Mouse (Mus musculus) intestine, embryonic 14.5 days (tissue): Measurements from ENCODE around the gene Nppa. TPM values are rescaled to one million over a fixed set of nuclear protein-coding genes. Genes with fewer than 3 reads are reported as not detected.

Experiments
- ATAC-seq: fragments of 200-750 bp; cut with Nextera tagmentation; replicated peaks from 2 replicates; pipeline ENCODE4 v1.8.0; 2017; ENCODE audit warnings: low read depth, moderate number of reproducible peaks, moderate TSS enrichment, moderate library complexity; ENCODE audit not compliant: low FRiP score, low TSS enrichment
- DNase-seq: peaks from one replicate; pipeline ENCODE4 v3.0.0-alpha.2; 2018; ENCODE audit warnings: low spot score
- H3K27ac ChIP-seq: fragments of 300-500 bp; sonication (generic); 2 replicates; pipeline ENCODE4 v1.5.1; 2014; ENCODE audit warnings: low read depth, mild to moderate bottlenecking, control low read depth
- H3K27me3 ChIP-seq: fragments of 300-500 bp; sonication (generic); replicated peaks from 2 replicates; pipeline ENCODE4 v1.6.1; 2014; ENCODE audit warnings: low read length, control low read depth; ENCODE audit not compliant: control insufficient read depth, insufficient read depth
- H3K36me3 ChIP-seq: fragments of 300-500 bp; sonication (generic); 2 replicates; pipeline ENCODE4 v1.6.1; 2014; ENCODE audit warnings: low read length, control low read depth; ENCODE audit not compliant: control insufficient read depth, insufficient read depth
- H3K4me1 ChIP-seq: fragments of 300-500 bp; sonication (generic); replicated peaks from 2 replicates; pipeline ENCODE4 v1.6.1; 2014; ENCODE audit warnings: low read length, control low read depth, mixed read lengths; ENCODE audit not compliant: control insufficient read depth, insufficient read depth
- H3K4me2 ChIP-seq: fragments of 300-500 bp; sonication (generic); 2 replicates; pipeline ENCODE4 v1.6.1; 2014; ENCODE audit warnings: low read length
- H3K4me3 ChIP-seq: fragments of 300-500 bp; sonication (generic); 2 replicates; pipeline ENCODE4 v1.5.1; 2014; ENCODE audit warnings: low read depth, low read length, control low read depth, mixed read lengths
- H3K9ac ChIP-seq: fragments of 300-500 bp; sonication (generic); 2 replicates; pipeline ENCODE4 v1.6.1; 2014; ENCODE audit warnings: mild to moderate bottlenecking, low read length
- H3K9me3 ChIP-seq: fragments of 300-500 bp; sonication (generic); 2 replicates; pipeline ENCODE4 v1.6.1; 2016; ENCODE audit warnings: low read length, control low read depth; ENCODE audit not compliant: control insufficient read depth
- WGBS: fragments of 180-500 bp; shearing (Covaris S2); extraction: QIAGEN DNeasy Blood & Tissue Kit; methylation state at CpG from one replicate; pipeline ENCODE4 v1.1.7; 2014; 5-methylcytosine and 5-hydroxymethylcytosine counted together
- polyA plus RNA-seq: library from polyadenylated mRNA; unstranded; fragments of >200 nt; fragmentation: Nextera tagmentation; extraction: Ambion mirVana; gene quantifications from 2 replicates; pipeline ENCODE4 v1.2.1, GENCODE M21; 2014

Gene Nppa
- 0.28 and 0.56 TPM in 2 replicates for polyA plus RNA-seq

DNA sequence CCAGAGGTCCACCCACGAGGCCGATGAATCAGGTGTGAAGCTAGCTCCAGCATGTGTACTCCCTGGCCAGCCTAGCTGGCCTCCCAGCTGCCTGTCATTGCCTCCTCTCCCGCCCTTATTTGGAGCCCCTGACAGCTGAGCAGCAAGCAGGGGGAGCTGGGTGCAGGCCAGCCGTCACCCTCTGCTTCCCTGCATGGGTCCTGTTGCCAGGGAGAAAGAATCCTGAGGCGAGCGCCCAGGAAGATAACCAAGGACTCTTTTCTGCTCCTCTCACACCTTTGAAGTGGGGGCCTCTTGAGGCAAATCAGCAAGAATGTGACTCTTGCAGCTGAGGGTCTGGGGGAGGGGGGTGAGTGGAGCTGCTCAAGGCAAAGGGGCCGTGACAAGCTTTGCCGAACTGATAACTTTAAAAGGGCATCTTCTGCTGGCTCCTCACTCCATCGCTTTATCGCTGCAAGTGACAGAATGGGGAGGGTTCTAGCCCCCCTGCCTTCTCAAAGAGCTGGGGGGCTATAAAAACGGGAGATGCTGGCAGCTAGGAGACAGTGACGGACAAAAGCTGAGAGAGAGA, at the start of gene Nppa:
Gene Nppa (plus strand): TSS at position 521 of the 571 bp plus-strand sequence.
- Histone ChIP-seq H3K9me3 (no peaks in the 10 kb centered on the region), H3K4me3 (no peak within 1 kb of the TSS), H3K36me3 (peaks cover 8% of the 10 kb centered on the region; the same call in 1 of the 2 replicates), H3K9ac (no peak within 1 kb of the TSS), H3K27me3 (no peaks in the 10 kb centered on the region), H3K27ac (no peak within 1 kb of the TSS), H3K4me1 (no peaks in the 10 kb centered on the region), H3K4me2 (no peak within 1 kb of the TSS)
- no peak for DNase-seq
- WGBS = 29% methylated on average over 12 of the region's 12 CpGs
- no peak for ATAC-seq

DNA sequence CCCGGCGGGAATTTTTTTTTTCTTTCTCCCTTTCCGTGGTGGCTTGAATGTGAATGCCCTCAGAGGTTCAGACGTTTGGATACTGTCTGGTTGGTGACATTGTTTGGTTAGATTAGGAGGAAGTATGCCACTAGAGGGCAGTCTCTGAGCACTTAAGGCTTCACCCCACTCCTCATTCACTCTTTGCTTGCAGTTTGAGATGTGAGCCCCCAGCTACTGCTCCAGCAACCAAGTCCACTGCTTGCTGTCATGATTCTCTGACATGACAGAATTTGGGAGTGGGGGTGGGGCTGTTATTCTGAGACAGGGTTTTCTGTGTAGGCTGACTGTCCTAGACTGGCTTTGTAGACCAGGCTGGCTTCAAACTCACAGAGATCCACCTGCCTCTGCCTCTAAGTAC, 46.9 kb upstream of the Nppa start:
- no peaks in the 10 kb centered on the region for H3K4me1 ChIP-seq
- no peak overlapping the region for H3K4me3 ChIP-seq
- DNase-seq = peak; percentile 58
- 12% methylated on average over 4 of the region's 4 CpGs for WGBS
- H3K4me2 ChIP-seq = no peak overlapping the region
- H3K36me3 ChIP-seq = peaks cover 2% of the 10 kb centered on the region; the same call in 1 of the 2 replicates
- no peak for ATAC-seq
- H3K27me3 ChIP-seq = no peaks in the 10 kb centered on the region
- no peak overlapping the region for H3K27ac ChIP-seq
- no peaks in the 10 kb centered on the region for H3K9me3 ChIP-seq
- no peak overlapping the region for H3K9ac ChIP-seq

DNA sequence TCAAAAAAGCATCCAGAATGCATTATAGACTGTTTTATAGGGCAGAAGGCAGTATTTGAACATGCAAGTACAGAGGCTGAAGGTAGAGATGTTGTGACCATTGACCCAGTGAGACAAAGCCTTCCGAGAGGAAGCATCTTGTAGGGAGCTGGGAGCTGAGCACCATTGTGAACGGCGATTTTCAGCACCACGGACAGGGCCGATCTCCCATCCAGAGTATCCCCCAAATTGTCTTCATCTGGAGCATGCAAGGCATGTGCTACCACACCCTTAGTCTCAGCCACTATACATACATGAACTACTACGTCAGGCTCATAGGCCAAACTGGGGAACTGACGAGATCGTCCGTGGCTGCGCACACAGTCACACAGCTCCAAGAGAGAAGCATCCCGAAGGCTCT, 43.4 kb upstream of the Nppa start:
- Histone ChIP-seq H3K27me3 (no peaks in the 10 kb centered on the region), H3K4me1 (no peaks in the 10 kb centered on the region), H3K4me2 (no peak overlapping the region), H3K27ac (no peak overlapping the region), H3K9ac (no peak overlapping the region), H3K4me3 (no peak overlapping the region), H3K9me3 (no peaks in the 10 kb centered on the region), H3K36me3 (no peaks in the 10 kb centered on the region)
- DNase-seq = peak; percentile 83
- WGBS = 39% methylated on average over 11 of the region's 11 CpGs
- no peak for ATAC-seq

GRCm38 (mm10) chr4:147959881-147960831, 40.4 kb upstream of the Nppa start:
- DNase-seq (peak; percentile 67), ATAC-seq (peak; percentile 75)
- Histone ChIP-seq H3K27ac (no peak overlapping the region), H3K36me3 (no peaks in the 10 kb centered on the region), H3K4me2 (no peak overlapping the region), H3K4me1 (no peaks in the 10 kb centered on the region), H3K9me3 (no peaks in the 10 kb centered on the region), H3K27me3 (no peaks in the 10 kb centered on the region), H3K9ac (no peak overlapping the region), H3K4me3 (no peak overlapping the region)
- WGBS = 34% methylated on average over 6 of the region's 6 CpGs

- H3K27ac ChIP-seq = no peak overlapping the region
- H3K9me3 ChIP-seq = no peaks in the 10 kb centered on the region
- 41% methylated on average over 6 of the region's 6 CpGs for WGBS
- no peak overlapping the region for H3K4me2 ChIP-seq
- DNase-seq = no peak
- no peak for ATAC-seq
- H3K4me1 ChIP-seq = no peaks in the 10 kb centered on the region
- H3K36me3 ChIP-seq = no peaks in the 10 kb centered on the region
- H3K27me3 ChIP-seq = no peaks in the 10 kb centered on the region
- no peak overlapping the region for H3K9ac ChIP-seq
- H3K4me3 ChIP-seq = no peak overlapping the region
Measured at GRCm38 (mm10) chr4:147962781-147963180, 37.7 kb upstream of the Nppa start.

GRCm38 (mm10) chr4:147963623-147964022, 36.9 kb upstream of the Nppa start:
- no peak overlapping the region for H3K4me3 ChIP-seq
- WGBS = 83% methylated on average over 15 of the region's 15 CpGs
- no peak overlapping the region for H3K9ac ChIP-seq
- H3K36me3 ChIP-seq = no peaks in the 10 kb centered on the region
- ATAC-seq (no peak), DNase-seq (no peak)
- H3K27me3 ChIP-seq = no peaks in the 10 kb centered on the region
- no peaks in the 10 kb centered on the region for H3K9me3 ChIP-seq
- no peak overlapping the region for H3K27ac ChIP-seq
- H3K4me2 ChIP-seq = no peak overlapping the region
- no peaks in the 10 kb centered on the region for H3K4me1 ChIP-seq

GRCm38 (mm10) chr4:147965712-147966111, 34.8 kb upstream of the Nppa start:
- Histone ChIP-seq H3K9ac (no peak overlapping the region), H3K4me2 (no peak overlapping the region), H3K36me3 (no peaks in the 10 kb centered on the region), H3K4me1 (no peaks in the 10 kb centered on the region), H3K9me3 (no peaks in the 10 kb centered on the region), H3K4me3 (no peak overlapping the region), H3K27ac (no peak overlapping the region), H3K27me3 (no peaks in the 10 kb centered on the region)
- DNase-seq (no peak), ATAC-seq (no peak)
- 59% methylated on average over 7 of the region's 7 CpGs for WGBS

DNA sequence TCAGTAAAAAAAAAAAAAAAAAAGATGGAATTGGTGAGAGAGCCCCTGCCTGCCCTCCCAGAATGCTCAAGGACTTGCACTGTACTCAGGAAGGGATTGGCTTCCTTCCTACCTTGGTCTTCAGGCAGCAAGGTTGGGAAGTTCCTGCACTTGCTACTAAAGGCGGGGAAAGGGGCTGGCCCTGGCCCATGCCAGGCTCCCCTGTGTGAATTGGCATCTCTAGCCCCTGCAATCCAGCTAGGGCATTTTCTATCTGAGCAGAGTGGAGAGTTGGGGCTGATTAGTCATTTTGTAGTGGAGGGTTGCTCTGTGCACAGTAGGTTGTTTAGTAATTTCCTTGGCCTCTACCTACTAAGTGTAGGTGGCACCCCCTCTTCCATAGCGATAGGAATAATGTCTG, 31.7 kb upstream of the Nppa start:
- Histone ChIP-seq H3K27me3 (no peaks in the 10 kb centered on the region), H3K4me1 (no peaks in the 10 kb centered on the region), H3K9me3 (no peaks in the 10 kb centered on the region), H3K27ac (no peak overlapping the region), H3K4me3 (no peak overlapping the region), H3K4me2 (no peak overlapping the region), H3K36me3 (no peaks in the 10 kb centered on the region), H3K9ac (no peak overlapping the region)
- 81% methylated on average over 2 of the region's 2 CpGs for WGBS
- ATAC-seq = no peak
- DNase-seq = no peak
